Mouse (Mus musculus): ENCODE results near the gene Ubap1. TPM values are rescaled to one million over a fixed set of nuclear protein-coding genes. Genes with fewer than 3 reads are reported as not detected.
A peak's percentile ranks its signal among the peaks of the same experiment; 100 is the strongest.

Ubap1 gene
- polyA plus RNA-seq, 1 experiment, result 55.9 TPM

- no peak overlapping the region for H3K4me3 ChIP-seq (replicated peaks; ENCODE audit: insufficient read depth, low read depth, low read length)
- TF ChIP-seq CTCF (IDR thresholded peaks at IDR 0.05; ENCODE audit: borderline replicate concordance, insufficient read depth, low read depth, low read length), result no peak
- TF ChIP-seq POLR2A (IDR thresholded peaks at IDR 0.05; ENCODE audit: borderline replicate concordance, insufficient read depth, low read length), result no peak
- no peaks in the 10 kb centered on the region for H3K27me3 ChIP-seq (ENCODE audit: control insufficient read depth, insufficient read depth, low read length)
- no peak overlapping the region for H3K27ac ChIP-seq (ENCODE audit: insufficient read depth, low read length)
- DNase-seq, result no peak
- 80% methylated on average over 7 of the region's 7 CpGs for WGBS
- H3K4me1 ChIP-seq (ENCODE audit: control insufficient read depth, insufficient read depth, low read length), result no peaks in the 10 kb centered on the region
Observed at GRCm38 (mm10) chr4:41387755-41388469, 39.1 kb downstream of the Ubap1 start.

GRCm38 (mm10) chr4:41388616-41389015 is 39.8 kb downstream of the Ubap1 start:
- TF ChIP-seq POLR2A (IDR thresholded peaks at IDR 0.05; ENCODE audit: borderline replicate concordance, insufficient read depth, low read length), result no peak
- TF ChIP-seq CTCF (IDR thresholded peaks at IDR 0.05; ENCODE audit: borderline replicate concordance, insufficient read depth, low read depth, low read length), result no peak
- Histone ChIP-seq H3K27ac (ENCODE audit: insufficient read depth, low read length) (no peak overlapping the region), H3K4me1 (ENCODE audit: control insufficient read depth, insufficient read depth, low read length) (no peaks in the 10 kb centered on the region), H3K4me3 (replicated peaks; ENCODE audit: insufficient read depth, low read depth, low read length) (no peak overlapping the region), H3K27me3 (ENCODE audit: control insufficient read depth, insufficient read depth, low read length) (no peaks in the 10 kb centered on the region)
- 75% methylated on average over 5 of the region's 5 CpGs for WGBS
- DNase-seq, result no peak

GRCm38 (mm10) chr4:41389240-41389639 is 40.4 kb downstream of the Ubap1 start:
- Histone ChIP-seq H3K4me3 (replicated peaks; ENCODE audit: insufficient read depth, low read depth, low read length) (no peak overlapping the region), H3K4me1 (ENCODE audit: control insufficient read depth, insufficient read depth, low read length) (no peaks in the 10 kb centered on the region), H3K27ac (ENCODE audit: insufficient read depth, low read length) (no peak overlapping the region), H3K27me3 (ENCODE audit: control insufficient read depth, insufficient read depth, low read length) (no peaks in the 10 kb centered on the region)
- TF ChIP-seq CTCF (IDR thresholded peaks at IDR 0.05; ENCODE audit: borderline replicate concordance, insufficient read depth, low read depth, low read length), result no peak
- TF ChIP-seq POLR2A (IDR thresholded peaks at IDR 0.05; ENCODE audit: borderline replicate concordance, insufficient read depth, low read length), result no peak
- WGBS, result 77% methylated on average over 5 of the region's 5 CpGs
- no peak for DNase-seq

- Histone ChIP-seq H3K27me3 (ENCODE audit: control insufficient read depth, insufficient read depth, low read length) (no peaks in the 10 kb centered on the region), H3K4me3 (replicated peaks; ENCODE audit: insufficient read depth, low read depth, low read length) (no peak overlapping the region), H3K4me1 (ENCODE audit: control insufficient read depth, insufficient read depth, low read length) (no peaks in the 10 kb centered on the region; the same call in 1 of the 2 replicates), H3K27ac (ENCODE audit: insufficient read depth, low read length) (no peak overlapping the region)
- TF ChIP-seq CTCF (IDR thresholded peaks at IDR 0.05; ENCODE audit: borderline replicate concordance, insufficient read depth, low read depth, low read length) (peak; percentile 88), POLR2A (IDR thresholded peaks at IDR 0.05; ENCODE audit: borderline replicate concordance, insufficient read depth, low read length) (no peak)
- DNase-seq, result peak; percentile 71 to 84
- WGBS, result 18% methylated on average over 3 of the region's 3 CpGs
Observed at GRCm38 (mm10) chr4:41390122-41390521, 41.3 kb downstream of the Ubap1 start.

GRCm38 (mm10) chr4:41391015-41391414 is 42.2 kb downstream of the Ubap1 start:
- Histone ChIP-seq H3K27me3 (ENCODE audit: control insufficient read depth, insufficient read depth, low read length) (no peaks in the 10 kb centered on the region), H3K27ac (ENCODE audit: insufficient read depth, low read length) (no peak overlapping the region), H3K4me1 (ENCODE audit: control insufficient read depth, insufficient read depth, low read length) (no peaks in the 10 kb centered on the region; the same call in 1 of the 2 replicates), H3K4me3 (replicated peaks; ENCODE audit: insufficient read depth, low read depth, low read length) (no peak overlapping the region)
- WGBS, result 79% methylated on average over 2 of the region's 2 CpGs
- no peak for DNase-seq
- TF ChIP-seq POLR2A (IDR thresholded peaks at IDR 0.05; ENCODE audit: borderline replicate concordance, insufficient read depth, low read length) (no peak), CTCF (IDR thresholded peaks at IDR 0.05; ENCODE audit: borderline replicate concordance, insufficient read depth, low read depth, low read length) (no peak)

GRCm38 (mm10) chr4:41394651-41395050 is 45.9 kb downstream of the Ubap1 start:
- Histone ChIP-seq H3K27me3 (ENCODE audit: control insufficient read depth, insufficient read depth, low read length) (no peaks in the 10 kb centered on the region), H3K4me3 (replicated peaks; ENCODE audit: insufficient read depth, low read depth, low read length) (no peak overlapping the region), H3K4me1 (ENCODE audit: control insufficient read depth, insufficient read depth, low read length) (no peaks in the 10 kb centered on the region; the same call in 1 of the 2 replicates), H3K27ac (ENCODE audit: insufficient read depth, low read length) (no peak overlapping the region)
- 76% methylated on average over 9 of the region's 9 CpGs for WGBS
- no peak for DNase-seq
- no peak for TF ChIP-seq CTCF (IDR thresholded peaks at IDR 0.05; ENCODE audit: borderline replicate concordance, insufficient read depth, low read depth, low read length)

- Histone ChIP-seq H3K4me1 (ENCODE audit: control insufficient read depth, insufficient read depth, low read length) (no peaks in the 10 kb centered on the region; the same call in 1 of the 2 replicates), H3K27me3 (ENCODE audit: control insufficient read depth, insufficient read depth, low read length) (no peaks in the 10 kb centered on the region), H3K4me3 (replicated peaks; ENCODE audit: insufficient read depth, low read depth, low read length) (no peak overlapping the region), H3K27ac (ENCODE audit: insufficient read depth, low read length) (no peak overlapping the region)
- no peak for DNase-seq
- 77% methylated on average over 6 of the region's 6 CpGs for WGBS
- no peak for TF ChIP-seq CTCF (IDR thresholded peaks at IDR 0.05; ENCODE audit: borderline replicate concordance, insufficient read depth, low read depth, low read length)
Observed at GRCm38 (mm10) chr4:41398353-41398752, 49.6 kb downstream of the Ubap1 start.

- 46% methylated on average over 5 of the region's 5 CpGs for WGBS
- H3K27ac ChIP-seq (ENCODE audit: insufficient read depth, low read length), result no peak overlapping the region
- TF ChIP-seq POLR2A (IDR thresholded peaks at IDR 0.05; ENCODE audit: borderline replicate concordance, insufficient read depth, low read length) (no peak), CTCF (IDR thresholded peaks at IDR 0.05; ENCODE audit: borderline replicate concordance, insufficient read depth, low read depth, low read length) (no peak)
- no peaks in the 10 kb centered on the region for H3K27me3 ChIP-seq (ENCODE audit: control insufficient read depth, insufficient read depth, low read length)
- H3K4me3 ChIP-seq (replicated peaks; ENCODE audit: insufficient read depth, low read depth, low read length), result no peak overlapping the region
- DNase-seq, result no peak
- H3K4me1 ChIP-seq (ENCODE audit: control insufficient read depth, insufficient read depth, low read length), result no peaks in the 10 kb centered on the region
Observed at GRCm38 (mm10) chr4:41399904-41400303, 51.1 kb downstream of the Ubap1 start.

Measured in cerebellum, adult 2 months (tissue).